Mouse (Mus musculus) heart, embryonic 16.5 days (tissue): Measurements from ENCODE around the gene Polq. TPM values are rescaled to one million over a fixed set of nuclear protein-coding genes. Genes with fewer than 3 reads are reported as not detected.

ENCODE experiments used
- ATAC-seq: fragments of 200-750 bp; cut with Nextera tagmentation; replicated peaks from 2 replicates; pipeline ENCODE4 v1.8.0; 2017; ENCODE audit warnings: moderate number of reproducible peaks; ENCODE audit not compliant: insufficient read depth, low FRiP score; ENCODE audit errors: extremely low read depth
- H3K27ac ChIP-seq: fragments of 300-500 bp; sonication (generic); 2 replicates; pipeline ENCODE4 v1.5.1; 2014; ENCODE audit warnings: mild to moderate bottlenecking, low read length, control low read depth, moderate library complexity
- H3K27me3 ChIP-seq: fragments of 300-500 bp; sonication (generic); 2 replicates; pipeline ENCODE4 v1.6.1; 2014; ENCODE audit warnings: low read length, mixed read lengths; ENCODE audit not compliant: control insufficient read depth, insufficient read depth
- H3K36me3 ChIP-seq: fragments of 300-500 bp; sonication (generic); 2 replicates; pipeline ENCODE4 v1.6.1; 2014; ENCODE audit not compliant: control insufficient read depth, insufficient read depth
- H3K4me1 ChIP-seq: fragments of 300-500 bp; sonication (generic); 2 replicates; pipeline ENCODE4 v1.6.1; 2014; ENCODE audit warnings: low read length, mixed read lengths; ENCODE audit not compliant: control insufficient read depth, insufficient read depth
- H3K4me2 ChIP-seq: fragments of 300-500 bp; sonication (generic); 2 replicates; pipeline ENCODE4 v1.6.1; 2014; ENCODE audit warnings: low read depth, mild to moderate bottlenecking, control low read depth, low read length
- H3K4me3 ChIP-seq: fragments of 300-500 bp; sonication (generic); 2 replicates; pipeline ENCODE4 v1.5.1; 2014; ENCODE audit warnings: mild to moderate bottlenecking, control low read depth, low read length
- H3K9ac ChIP-seq: fragments of 300-500 bp; sonication (generic); 2 replicates; pipeline ENCODE4 v1.6.1; 2014; ENCODE audit warnings: low read length, control low read depth
- H3K9me3 ChIP-seq: fragments of 300-500 bp; sonication (generic); replicated peaks from 2 replicates; pipeline ENCODE4 v1.6.1; 2016; ENCODE audit warnings: low read length; ENCODE audit not compliant: control insufficient read depth
- WGBS: fragments of 180-500 bp; shearing (Covaris S2); extraction: QIAGEN DNeasy Blood & Tissue Kit; methylation state at CpG from one replicate; pipeline ENCODE4 v1.1.7; 2014; 5-methylcytosine and 5-hydroxymethylcytosine counted together
- polyA plus RNA-seq: library from polyadenylated mRNA; unstranded; fragments of >200 nt; fragmentation: Nextera tagmentation; extraction: Ambion mirVana; gene quantifications from 2 replicates; pipeline ENCODE4 v1.2.1, GENCODE M21; 2015

Gene Polq
- polyA plus RNA-seq = 4.2 and 6.3 TPM in 2 replicates

- Histone ChIP-seq H3K27me3 (no peaks in the 10 kb centered on the region), H3K9ac (peak within 1 kb of the TSS; percentile 73), H3K36me3 (no peaks in the 10 kb centered on the region), H3K4me1 (peaks cover 9% of the 10 kb centered on the region), H3K4me2 (peak within 1 kb of the TSS; percentile 85), H3K4me3 (peak within 1 kb of the TSS; percentile 76), H3K27ac (peak within 1 kb of the TSS; percentile 71), H3K9me3 (no peaks in the 10 kb centered on the region)
- ATAC-seq = peak; percentile 97
- 2% methylated on average over 30 of the region's 30 CpGs for WGBS
Observed at GRCm38 (mm10) chr16:37011061-37011921, at the start of gene Polq. Gene Polq (plus strand): TSS chr16:37011786.

GRCm38 (mm10) chr16:36963415-36963814 lies 48.2 kb upstream of the Polq start:
- Histone ChIP-seq H3K4me2 (no peak overlapping the region), H3K4me3 (no peak overlapping the region), H3K27me3 (no peaks in the 10 kb centered on the region), H3K9me3 (no peaks in the 10 kb centered on the region), H3K27ac (no peak overlapping the region), H3K9ac (no peak overlapping the region), H3K4me1 (no peaks in the 10 kb centered on the region), H3K36me3 (peaks cover 20% of the 10 kb centered on the region)
- no peak for ATAC-seq
- 77% methylated on average over 4 of the region's 4 CpGs for WGBS

GRCm38 (mm10) chr16:36979127-36979526 lies 32.5 kb upstream of the Polq start:
- H3K4me3 ChIP-seq = no peak overlapping the region
- H3K4me1 ChIP-seq = peaks cover 6% of the 10 kb centered on the region
- 90% methylated on average over 2 of the region's 2 CpGs for WGBS
- no peak for ATAC-seq
- no peak overlapping the region for H3K27ac ChIP-seq
- peaks cover 2% of the 10 kb centered on the region; the same call in 1 of the 2 replicates for H3K9me3 ChIP-seq
- H3K9ac ChIP-seq = no peak overlapping the region
- no peak overlapping the region for H3K4me2 ChIP-seq
- peaks cover 10% of the 10 kb centered on the region for H3K36me3 ChIP-seq
- H3K27me3 ChIP-seq = no peaks in the 10 kb centered on the region

- Histone ChIP-seq H3K4me3 (no peak overlapping the region), H3K4me2 (no peak overlapping the region), H3K27ac (peak overlapping the region; percentile 54), H3K4me1 (peaks cover 12% of the 10 kb centered on the region), H3K36me3 (peaks cover 10% of the 10 kb centered on the region), H3K27me3 (no peaks in the 10 kb centered on the region), H3K9me3 (peaks cover 2% of the 10 kb centered on the region; the same call in 1 of the 2 replicates), H3K9ac (no peak overlapping the region)
- no peak for ATAC-seq
- 85% methylated on average over 1 of the region's 1 CpGs for WGBS
Observed at GRCm38 (mm10) chr16:36983796-36984195, 27.8 kb upstream of the Polq start.

- H3K4me2 ChIP-seq = no peak overlapping the region
- H3K4me3 ChIP-seq = no peak overlapping the region
- H3K36me3 ChIP-seq = peaks cover 6% of the 10 kb centered on the region; the same call in 1 of the 2 replicates
- ATAC-seq = no peak
- 57% methylated on average over 5 of the region's 5 CpGs for WGBS
- no peak overlapping the region for H3K9ac ChIP-seq
- H3K27ac ChIP-seq = no peak overlapping the region
- H3K27me3 ChIP-seq = no peaks in the 10 kb centered on the region
- H3K9me3 ChIP-seq = peaks cover 2% of the 10 kb centered on the region; the same call in 1 of the 2 replicates
- peaks cover 15% of the 10 kb centered on the region for H3K4me1 ChIP-seq
Observed at GRCm38 (mm10) chr16:36985636-36986042, 25.9 kb upstream of the Polq start.

- WGBS = 72% methylated on average over 2 of the region's 2 CpGs
- no peaks in the 10 kb centered on the region for H3K36me3 ChIP-seq
- no peak for ATAC-seq
- 0 out of 2 replicates have a peak overlapping the region, but pooled peaks have one; percentile 9 for H3K9ac ChIP-seq
- H3K27me3 ChIP-seq = no peaks in the 10 kb centered on the region
- H3K4me3 ChIP-seq = no peak overlapping the region
- no peaks in the 10 kb centered on the region for H3K9me3 ChIP-seq
- H3K27ac ChIP-seq = peak overlapping the region; percentile 16; the same call in 1 of the 2 replicates
- H3K4me1 ChIP-seq = peaks cover 21% of the 10 kb centered on the region
- peak overlapping the region; percentile 65; the same call in 1 of the 2 replicates for H3K4me2 ChIP-seq
Observed at GRCm38 (mm10) chr16:36987399-36987798, 24.2 kb upstream of the Polq start.

- peak overlapping the region; percentile 62; the same call in 1 of the 2 replicates for H3K4me3 ChIP-seq
- no peaks in the 10 kb centered on the region for H3K9me3 ChIP-seq
- peaks cover 21% of the 10 kb centered on the region for H3K4me1 ChIP-seq
- no peak overlapping the region; the same call in 1 of the 2 replicates for H3K9ac ChIP-seq
- ATAC-seq = no peak
- H3K27ac ChIP-seq = no peak overlapping the region
- H3K27me3 ChIP-seq = no peaks in the 10 kb centered on the region
- H3K36me3 ChIP-seq = no peaks in the 10 kb centered on the region
- H3K4me2 ChIP-seq = peak overlapping the region; percentile 65; the same call in 1 of the 2 replicates
Observed at GRCm38 (mm10) chr16:36988066-36988465, 23.5 kb upstream of the Polq start.

GRCm38 (mm10) chr16:36989493-36989892 lies 22.1 kb upstream of the Polq start:
- peak; percentile 79 for ATAC-seq
- peak overlapping the region; percentile 75 for H3K9ac ChIP-seq
- H3K27ac ChIP-seq = peak overlapping the region; percentile 97
- H3K4me2 ChIP-seq = peak overlapping the region; percentile 65
- peaks cover 15% of the 10 kb centered on the region for H3K4me1 ChIP-seq
- no peaks in the 10 kb centered on the region for H3K9me3 ChIP-seq
- H3K27me3 ChIP-seq = no peaks in the 10 kb centered on the region
- WGBS = 37% methylated on average over 8 of the region's 8 CpGs
- H3K4me3 ChIP-seq = peak overlapping the region; percentile 62
- no peaks in the 10 kb centered on the region for H3K36me3 ChIP-seq

GRCm38 (mm10) chr16:36989999-36990625 lies 21.5 kb upstream of the Polq start, which contains the start of gene Fbxo40:
Gene Fbxo40 (minus strand): TSS chr16:36990467.
- Histone ChIP-seq H3K9me3 (no peaks in the 10 kb centered on the region), H3K4me2 (peak within 1 kb of the TSS; percentile 65), H3K4me1 (peaks cover 14% of the 10 kb centered on the region), H3K27ac (peak within 1 kb of the TSS; percentile 97), H3K36me3 (no peaks in the 10 kb centered on the region), H3K9ac (peak within 1 kb of the TSS; percentile 75), H3K4me3 (peak within 1 kb of the TSS; percentile 62), H3K27me3 (no peaks in the 10 kb centered on the region)
- ATAC-seq = peak; percentile 83
- WGBS = 31% methylated on average over 18 of the region's 18 CpGs
